Mouse (Mus musculus): ENCODE measurements around the gene Il6ra.

- no peak for TF ChIP-seq CTCF (IDR thresholded peaks at IDR 0.05; ENCODE audit: borderline replicate concordance, insufficient read depth, low read length)
- TF ChIP-seq POLR2A (IDR thresholded peaks at IDR 0.05; ENCODE audit: low read depth, low read length), result no peak
These were observed 1.8 kb downstream of the Il6ra start for GRCm38 (mm10) chr3:89911207-89911606.
